Mouse (Mus musculus): ENCODE measurements at regions not wholly inside any gene's neighbourhood (a gene's known extent, or its start where the extent isn't known, plus 50 kb on each side); places are given as distances from the start of the nearest gene placed in this dataset.

DNA sequence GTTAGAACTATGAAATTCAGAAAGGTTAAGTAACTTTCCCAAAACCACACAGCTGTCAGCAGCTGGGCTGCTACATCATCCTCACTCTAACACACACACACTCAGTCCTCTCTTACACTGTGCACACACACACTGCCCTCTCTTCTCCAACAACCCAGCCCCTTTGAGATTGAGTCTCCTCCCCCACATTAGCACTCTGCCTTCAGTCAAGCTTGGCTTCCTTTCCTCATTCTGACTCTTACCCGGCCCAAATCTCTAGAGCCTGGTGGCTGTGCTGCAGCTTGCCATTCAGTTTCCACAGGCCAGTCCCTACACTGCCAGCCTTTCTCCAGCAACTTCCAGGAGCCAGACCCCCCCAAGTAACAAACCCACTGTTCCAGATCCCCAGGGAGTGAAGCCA lies 602.0 kb upstream of the Adam5 start:
- H3K4me3 ChIP-seq (ENCODE audit: insufficient read depth in 1 of 2, low read depth in 1 of 2, low read length in 2 of 2, poor library complexity in 1 of 2, severe bottlenecking in 1 of 2) = no peak overlapping the region
- peaks cover 0 to 5% of the 10 kb centered on the region in 2 experiments; a peak in 1 of 4 replicates for H3K4me1 ChIP-seq (ENCODE audit: control insufficient read depth in 2 of 2, insufficient read depth in 2 of 2, low read length in 2 of 2, poor library complexity in 1 of 2)
- TF ChIP-seq ZC3H11A (IDR thresholded peaks at IDR 0.05; ENCODE audit: borderline replicate concordance, low read depth, low read length) (no peak), MAFK (IDR thresholded peaks at IDR 0.05; ENCODE audit: insufficient read depth, low read depth, low read length) (no peak)
- in situ Hi-C loops (cut with MboI; ENCODE audit: low sequenced_read_pairs in 2 of 2, unreplicated experiment in 2 of 2) = no loop called here
- H3K9me3 ChIP-seq (ENCODE audit: control insufficient read depth, insufficient read depth, low read depth, low read length) = no peaks in the 10 kb centered on the region
- DNase-seq (ENCODE audit: low read depth, low spot score) = no peak
- no peaks in the 10 kb centered on the region for H3K36me3 ChIP-seq (ENCODE audit: control insufficient read depth, insufficient read depth, low read length, poor library complexity, severe bottlenecking)
- no peak overlapping the region for H3K9ac ChIP-seq (ENCODE audit: insufficient read depth, low read depth, low read length, poor library complexity, severe bottlenecking)
- no peak overlapping the region for H3K27ac ChIP-seq (ENCODE audit: insufficient read depth, low read depth, low read length, poor library complexity, severe bottlenecking)

DNA sequence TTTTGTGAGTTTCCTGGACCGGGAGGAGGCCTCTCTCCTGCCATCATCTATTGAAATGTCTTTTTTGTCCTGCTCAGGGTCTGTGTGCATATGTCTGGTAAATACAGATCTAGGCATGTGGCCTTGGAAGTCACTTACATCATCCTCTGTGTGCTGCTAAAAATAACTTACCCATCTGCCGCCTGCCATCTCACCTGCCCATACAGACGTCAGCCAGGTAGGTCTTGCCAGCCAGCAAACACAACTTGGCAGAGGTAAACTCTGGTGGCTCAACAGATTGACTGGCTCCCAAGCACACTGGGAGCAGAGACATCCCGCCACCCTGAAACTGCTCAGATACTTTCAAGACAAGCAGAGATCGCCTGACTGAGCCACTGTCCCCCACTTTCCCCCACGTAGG lies 597.3 kb upstream of the Adam5 start:
- Histone ChIP-seq H3K36me3 (ENCODE audit: control insufficient read depth, insufficient read depth, low read length, poor library complexity, severe bottlenecking) (no peaks in the 10 kb centered on the region; the same call in 1 of the 2 replicates), H3K9me3 (ENCODE audit: control insufficient read depth, insufficient read depth, low read depth, low read length) (no peaks in the 10 kb centered on the region), H3K4me3 (ENCODE audit: insufficient read depth in 1 of 2, low read depth in 1 of 2, low read length in 2 of 2, poor library complexity in 1 of 2, severe bottlenecking in 1 of 2) (no peak overlapping the region), H3K9ac (ENCODE audit: insufficient read depth, low read depth, low read length, poor library complexity, severe bottlenecking) (no peak overlapping the region), H3K27ac (ENCODE audit: insufficient read depth, low read depth, low read length, poor library complexity, severe bottlenecking) (no peak overlapping the region), H3K4me1 (ENCODE audit: control insufficient read depth in 2 of 2, insufficient read depth in 2 of 2, low read length in 2 of 2, poor library complexity in 1 of 2) (no peaks in the 10 kb centered on the region; a peak in 1 of 4 replicates)
- TF ChIP-seq HCFC1 (IDR thresholded peaks at IDR 0.05; ENCODE audit: borderline replicate concordance, insufficient read depth, low read length) (no peak), ZC3H11A (IDR thresholded peaks at IDR 0.05; ENCODE audit: borderline replicate concordance, low read depth, low read length) (no peak), CHD2 (IDR thresholded peaks at IDR 0.05; ENCODE audit: low read depth, low read length) (no peak), ZNF384 (IDR thresholded peaks at IDR 0.05; ENCODE audit: low read depth, low read length) (no peak), MAFK (IDR thresholded peaks at IDR 0.05; ENCODE audit: insufficient read depth, low read depth, low read length) (no peak)
- in situ Hi-C loops (cut with MboI; ENCODE audit: low sequenced_read_pairs in 2 of 2, unreplicated experiment in 2 of 2) = no loop called here
- no peak for DNase-seq (ENCODE audit: low read depth, low spot score)

DNA sequence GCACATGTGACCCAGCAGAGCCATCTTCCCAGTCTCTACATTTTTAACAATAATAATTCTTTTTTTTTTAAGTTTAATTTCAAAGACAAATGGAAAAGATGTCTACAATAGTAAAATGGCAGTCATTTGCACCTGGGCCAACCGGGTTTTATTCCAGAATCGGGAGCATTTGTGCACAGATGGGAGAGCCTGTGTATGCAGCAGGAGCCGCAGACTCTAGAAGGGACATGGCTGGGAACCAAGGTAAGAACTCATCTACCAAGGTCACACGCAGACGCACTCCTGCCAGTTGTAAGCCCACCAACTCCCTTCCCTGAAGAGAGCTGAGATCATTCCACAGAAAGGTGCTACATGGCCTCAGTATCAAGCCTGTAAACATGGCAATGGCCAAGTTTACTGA lies 586.4 kb upstream of the Adam5 start:
- no peaks in the 10 kb centered on the region for H3K9me3 ChIP-seq (ENCODE audit: control insufficient read depth, insufficient read depth, low read depth, low read length)
- no peaks in the 10 kb centered on the region; a peak in 1 of 4 replicates for H3K4me1 ChIP-seq (ENCODE audit: control insufficient read depth in 2 of 2, insufficient read depth in 2 of 2, low read length in 2 of 2, poor library complexity in 1 of 2)
- TF ChIP-seq HCFC1 (IDR thresholded peaks at IDR 0.05; ENCODE audit: borderline replicate concordance, insufficient read depth, low read length) (no peak), ZC3H11A (IDR thresholded peaks at IDR 0.05; ENCODE audit: borderline replicate concordance, low read depth, low read length) (no peak), ZNF384 (IDR thresholded peaks at IDR 0.05; ENCODE audit: low read depth, low read length) (no peak), CHD2 (IDR thresholded peaks at IDR 0.05; ENCODE audit: low read depth, low read length) (no peak), MAFK (IDR thresholded peaks at IDR 0.05; ENCODE audit: insufficient read depth, low read depth, low read length) (no peak)
- H3K9ac ChIP-seq (ENCODE audit: insufficient read depth, low read depth, low read length, poor library complexity, severe bottlenecking) = no peak overlapping the region
- no peak overlapping the region for H3K27ac ChIP-seq (ENCODE audit: insufficient read depth, low read depth, low read length, poor library complexity, severe bottlenecking)
- no peaks in the 10 kb centered on the region for H3K36me3 ChIP-seq (ENCODE audit: control insufficient read depth, insufficient read depth, low read length, poor library complexity, severe bottlenecking)
- in situ Hi-C loops (cut with MboI; ENCODE audit: low sequenced_read_pairs in 2 of 2, unreplicated experiment in 2 of 2) = no loop called here
- H3K4me3 ChIP-seq (ENCODE audit: insufficient read depth in 1 of 2, low read depth in 1 of 2, low read length in 2 of 2, poor library complexity in 1 of 2, severe bottlenecking in 1 of 2) = no peak overlapping the region
- no peak for DNase-seq (ENCODE audit: low read depth, low spot score)

DNA sequence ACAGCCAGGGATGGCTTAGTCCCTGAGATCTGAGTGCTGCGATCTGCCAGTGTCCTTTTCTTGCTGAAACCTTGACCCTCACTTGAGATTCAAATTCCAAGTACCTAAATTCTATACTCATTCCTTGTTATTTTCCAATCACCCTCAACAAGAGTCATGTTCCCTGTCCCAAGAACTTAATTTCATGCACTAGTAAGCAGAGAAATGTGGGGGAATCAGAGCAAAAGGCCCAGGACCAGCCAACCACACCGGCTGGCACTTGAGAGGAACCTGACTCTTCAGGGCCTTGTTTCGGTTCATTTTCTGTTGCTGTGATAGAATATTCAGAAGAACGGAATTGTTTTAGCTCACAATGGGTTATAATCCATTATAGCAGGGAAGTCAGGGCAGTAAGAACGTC lies 583.7 kb upstream of the Adam5 start:
- TF ChIP-seq HCFC1 (IDR thresholded peaks at IDR 0.05; ENCODE audit: borderline replicate concordance, insufficient read depth, low read length) = no peak
- TF ChIP-seq ZC3H11A (IDR thresholded peaks at IDR 0.05; ENCODE audit: borderline replicate concordance, low read depth, low read length) = no peak
- no peak for TF ChIP-seq MAFK (IDR thresholded peaks at IDR 0.05; ENCODE audit: insufficient read depth, low read depth, low read length)
- TF ChIP-seq ZNF384 (IDR thresholded peaks at IDR 0.05; ENCODE audit: low read depth, low read length) = no peak
- no peak for TF ChIP-seq CHD2 (IDR thresholded peaks at IDR 0.05; ENCODE audit: low read depth, low read length)

DNA sequence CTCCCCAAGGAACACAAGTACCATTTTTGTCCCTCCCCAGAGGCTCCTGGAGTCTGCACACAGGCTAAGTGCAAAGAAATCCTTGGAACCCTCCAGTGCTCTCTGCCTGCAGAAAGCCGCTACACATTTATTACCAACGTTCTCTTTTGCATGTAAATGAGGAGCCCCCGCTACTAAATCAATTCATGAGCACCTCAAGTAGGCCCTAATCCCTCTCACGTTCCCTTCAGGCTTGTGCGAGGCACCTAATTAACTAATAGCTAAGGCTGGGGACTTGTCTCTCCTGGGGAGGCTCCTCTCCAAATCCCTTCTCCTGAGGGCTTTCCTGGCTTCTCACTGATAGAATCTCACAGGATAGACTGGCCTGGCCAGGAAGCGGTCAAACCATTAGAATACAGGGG lies 568.6 kb upstream of the Adam5 start:
- Histone ChIP-seq H3K36me3 (ENCODE audit: control insufficient read depth, insufficient read depth, low read length, poor library complexity, severe bottlenecking) (no peaks in the 10 kb centered on the region), H3K9ac (ENCODE audit: insufficient read depth, low read depth, low read length, poor library complexity, severe bottlenecking) (no peak overlapping the region), H3K4me3 (ENCODE audit: insufficient read depth in 1 of 2, low read depth in 1 of 2, low read length in 2 of 2, poor library complexity in 1 of 2, severe bottlenecking in 1 of 2) (no peak overlapping the region), H3K27ac (ENCODE audit: insufficient read depth, low read depth, low read length, poor library complexity, severe bottlenecking) (no peak overlapping the region), H3K9me3 (ENCODE audit: control insufficient read depth, insufficient read depth, low read depth, low read length) (no peaks in the 10 kb centered on the region), H3K4me1 (ENCODE audit: control insufficient read depth in 2 of 2, insufficient read depth in 2 of 2, low read length in 2 of 2, poor library complexity in 1 of 2) (peaks cover 0 to 6% of the 10 kb centered on the region in 2 experiments; a peak in 2 of 4 replicates)
- no peak for DNase-seq (ENCODE audit: low read depth, low spot score)
- in situ Hi-C loops (cut with MboI; ENCODE audit: low sequenced_read_pairs in 2 of 2, unreplicated experiment in 2 of 2) = no loop called here
- TF ChIP-seq ZNF384 (IDR thresholded peaks at IDR 0.05; ENCODE audit: low read depth, low read length) (no peak), CHD2 (IDR thresholded peaks at IDR 0.05; ENCODE audit: low read depth, low read length) (no peak), MAFK (IDR thresholded peaks at IDR 0.05; ENCODE audit: insufficient read depth, low read depth, low read length) (no peak), ZC3H11A (IDR thresholded peaks at IDR 0.05; ENCODE audit: borderline replicate concordance, low read depth, low read length) (no peak), HCFC1 (IDR thresholded peaks at IDR 0.05; ENCODE audit: borderline replicate concordance, insufficient read depth, low read length) (no peak)

More for the DNA sequence above, 583.7 kb upstream of the Adam5 start:
- in situ Hi-C loops (cut with MboI; ENCODE audit: low sequenced_read_pairs in 2 of 2, unreplicated experiment in 2 of 2) = no loop called here
- H3K9me3 ChIP-seq (ENCODE audit: control insufficient read depth, insufficient read depth, low read depth, low read length) = no peaks in the 10 kb centered on the region
- no peak overlapping the region for H3K4me3 ChIP-seq (ENCODE audit: insufficient read depth in 1 of 2, low read depth in 1 of 2, low read length in 2 of 2, poor library complexity in 1 of 2, severe bottlenecking in 1 of 2)
- DNase-seq (ENCODE audit: low read depth, low spot score) = no peak
- H3K36me3 ChIP-seq (ENCODE audit: control insufficient read depth, insufficient read depth, low read length, poor library complexity, severe bottlenecking) = no peaks in the 10 kb centered on the region
- no peak overlapping the region for H3K27ac ChIP-seq (ENCODE audit: insufficient read depth, low read depth, low read length, poor library complexity, severe bottlenecking)
- H3K4me1 ChIP-seq (ENCODE audit: control insufficient read depth in 2 of 2, insufficient read depth in 2 of 2, low read length in 2 of 2, poor library complexity in 1 of 2) = no peaks in the 10 kb centered on the region; a peak in 1 of 4 replicates
- H3K9ac ChIP-seq (ENCODE audit: insufficient read depth, low read depth, low read length, poor library complexity, severe bottlenecking) = no peak overlapping the region

All from ES-E14 (cell line).